Mouse (Mus musculus): ENCODE measurements around the gene Klf16. TPM values are rescaled to one million over a fixed set of nuclear protein-coding genes. Genes with fewer than 3 reads are reported as not detected.

The Klf16 gene
- polyA plus RNA-seq, 1 experiment: 33.2 TPM

DNA sequence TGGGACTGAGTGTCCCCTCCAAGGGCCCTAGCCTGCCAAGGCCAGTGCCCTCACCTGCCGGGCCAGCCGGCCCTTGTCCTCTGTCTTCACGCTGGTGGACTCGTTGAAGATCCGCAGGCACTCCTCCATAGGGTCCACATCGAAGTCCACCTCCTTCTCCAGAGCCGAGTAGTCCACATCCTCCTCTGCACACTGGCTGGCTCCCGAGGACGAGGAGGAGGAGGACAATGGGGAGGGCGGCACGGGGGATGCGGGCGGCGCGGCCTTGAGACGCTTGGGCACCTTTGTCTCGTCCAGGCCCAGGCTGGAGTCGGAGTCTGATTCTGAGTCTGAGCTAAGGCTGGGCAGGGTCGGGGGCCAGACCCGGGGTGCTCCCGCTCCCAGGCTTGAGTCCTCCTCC is 27.8 kb downstream of the Klf16 start:
- no peak overlapping the region for H3K27ac ChIP-seq (ENCODE audit: insufficient read depth, low read depth, low read length)
- peaks cover 60% of the 10 kb centered on the region for H3K36me3 ChIP-seq (ENCODE audit: control insufficient read depth, insufficient read depth, low read length)
- no peak overlapping the region for H3K4me3 ChIP-seq (ENCODE audit: low read depth, low read length)
- H3K27me3 ChIP-seq (ENCODE audit: control insufficient read depth, insufficient read depth, low read length): no peaks in the 10 kb centered on the region
- no peak for TF ChIP-seq POLR2A (IDR thresholded peaks at IDR 0.05; ENCODE audit: low read depth, low read length)
- TF ChIP-seq CTCF (IDR thresholded peaks at IDR 0.05; ENCODE audit: extremely low read depth, insufficient read length, insufficient replicate concordance, low read depth, low read length): no peak
- H3K4me1 ChIP-seq (ENCODE audit: control insufficient read depth, insufficient read depth, insufficient read length, low read length): peaks cover 4% of the 10 kb centered on the region
- 89% methylated on average over 21 of the region's 21 CpGs for WGBS

DNA sequence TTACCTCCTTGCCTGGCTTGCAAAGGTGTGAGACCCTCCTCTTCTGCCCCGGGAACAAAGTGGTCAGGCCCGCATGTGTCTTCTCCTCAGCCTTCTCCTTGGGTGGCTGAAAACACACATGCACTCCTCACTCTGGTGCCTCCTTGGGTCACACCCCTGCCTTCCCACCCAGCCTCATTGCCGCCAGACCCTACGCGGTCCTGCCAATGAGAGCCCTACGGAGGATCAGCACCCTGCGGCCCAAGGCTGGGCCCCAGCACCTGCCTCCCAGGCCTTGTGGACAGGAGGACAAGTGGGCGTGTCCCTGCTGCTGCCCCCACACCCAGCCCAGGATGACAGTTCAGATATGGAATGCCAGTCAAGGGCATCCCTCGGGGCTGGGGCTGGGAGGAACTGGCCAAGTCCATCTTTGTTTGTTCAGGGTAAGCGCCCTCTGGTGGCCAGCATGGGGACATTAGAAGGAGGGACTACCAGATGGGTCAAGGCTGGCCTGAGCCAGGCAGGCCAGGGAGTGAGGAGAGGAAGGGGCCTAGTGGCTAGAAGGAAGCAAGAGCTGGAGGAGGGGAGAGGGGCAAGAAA is 28.6 kb downstream of the Klf16 start:
- H3K27ac ChIP-seq (ENCODE audit: insufficient read depth, low read depth, low read length): no peak overlapping the region
- peaks cover 67% of the 10 kb centered on the region for H3K36me3 ChIP-seq (ENCODE audit: control insufficient read depth, insufficient read depth, low read length)
- H3K4me1 ChIP-seq (ENCODE audit: control insufficient read depth, insufficient read depth, insufficient read length, low read length): no peaks in the 10 kb centered on the region
- no peaks in the 10 kb centered on the region for H3K27me3 ChIP-seq (ENCODE audit: control insufficient read depth, insufficient read depth, low read length)
- no peak overlapping the region for H3K4me3 ChIP-seq (ENCODE audit: low read depth, low read length)
- TF ChIP-seq CTCF (IDR thresholded peaks at IDR 0.05; ENCODE audit: extremely low read depth, insufficient read length, insufficient replicate concordance, low read depth, low read length) (peak; percentile 74; the same call in 1 of the 2 replicates), POLR2A (IDR thresholded peaks at IDR 0.05; ENCODE audit: low read depth, low read length) (no peak)
- WGBS: 75% methylated on average over 10 of the region's 10 CpGs

DNA sequence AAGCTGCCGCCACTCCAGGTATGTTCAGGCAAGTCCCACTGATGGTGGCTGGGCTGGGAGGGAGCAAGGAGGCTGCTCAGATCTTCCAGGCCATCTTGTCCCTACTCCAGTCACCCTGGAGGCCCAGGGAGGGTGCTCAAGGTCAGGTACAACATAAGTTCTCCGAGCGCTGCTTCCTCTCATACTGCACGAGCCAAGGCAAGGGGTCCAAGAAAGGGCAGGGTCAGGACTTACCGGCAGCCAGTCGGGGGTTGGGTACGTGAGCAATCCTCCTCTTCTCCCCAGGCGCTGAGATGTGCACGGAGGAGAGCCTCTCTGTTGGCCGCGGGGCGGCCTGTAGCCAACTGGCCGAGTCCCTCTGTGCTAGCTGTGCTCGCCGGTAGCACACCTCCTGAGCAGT is 29.6 kb downstream of the Klf16 start:
- Histone ChIP-seq H3K4me1 (ENCODE audit: control insufficient read depth, insufficient read depth, insufficient read length, low read length) (no peaks in the 10 kb centered on the region), H3K4me3 (ENCODE audit: low read depth, low read length) (no peak overlapping the region), H3K36me3 (ENCODE audit: control insufficient read depth, insufficient read depth, low read length) (peaks cover 77% of the 10 kb centered on the region), H3K27ac (ENCODE audit: insufficient read depth, low read depth, low read length) (no peak overlapping the region), H3K27me3 (ENCODE audit: control insufficient read depth, insufficient read depth, low read length) (no peaks in the 10 kb centered on the region)
- WGBS: 92% methylated on average over 15 of the region's 15 CpGs
- TF ChIP-seq POLR2A (IDR thresholded peaks at IDR 0.05; ENCODE audit: low read depth, low read length) (no peak), CTCF (IDR thresholded peaks at IDR 0.05; ENCODE audit: extremely low read depth, insufficient read length, insufficient replicate concordance, low read depth, low read length) (no peak)

DNA sequence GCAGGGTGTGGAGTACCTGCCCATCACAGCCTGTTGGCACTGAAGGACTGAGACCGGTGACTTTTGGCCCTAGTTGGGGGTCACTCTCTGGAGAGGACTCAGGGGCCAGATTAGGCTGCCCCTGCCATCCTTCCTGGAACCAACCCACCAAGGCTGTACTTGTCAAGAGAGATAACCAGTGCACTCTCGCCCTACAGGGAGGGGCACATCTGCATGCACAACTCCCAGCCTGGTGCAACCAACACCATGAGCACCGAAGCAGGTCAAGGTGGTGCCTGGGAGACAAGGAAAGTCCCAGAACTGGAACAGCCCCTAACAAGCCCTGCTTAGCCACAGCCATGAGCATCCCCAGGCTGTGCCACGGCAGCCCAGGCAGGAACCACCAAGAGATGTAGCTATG is 30.2 kb downstream of the Klf16 start:
- Histone ChIP-seq H3K4me1 (ENCODE audit: control insufficient read depth, insufficient read depth, insufficient read length, low read length) (no peaks in the 10 kb centered on the region), H3K27ac (ENCODE audit: insufficient read depth, low read depth, low read length) (no peak overlapping the region), H3K4me3 (ENCODE audit: low read depth, low read length) (no peak overlapping the region), H3K27me3 (ENCODE audit: control insufficient read depth, insufficient read depth, low read length) (no peaks in the 10 kb centered on the region), H3K36me3 (ENCODE audit: control insufficient read depth, insufficient read depth, low read length) (peaks cover 83% of the 10 kb centered on the region)
- 85% methylated on average over 4 of the region's 4 CpGs for whole genome bisulfite sequencing
- TF ChIP-seq POLR2A (IDR thresholded peaks at IDR 0.05; ENCODE audit: low read depth, low read length): no peak
- TF ChIP-seq CTCF (IDR thresholded peaks at IDR 0.05; ENCODE audit: extremely low read depth, insufficient read length, insufficient replicate concordance, low read depth, low read length): no peak

DNA sequence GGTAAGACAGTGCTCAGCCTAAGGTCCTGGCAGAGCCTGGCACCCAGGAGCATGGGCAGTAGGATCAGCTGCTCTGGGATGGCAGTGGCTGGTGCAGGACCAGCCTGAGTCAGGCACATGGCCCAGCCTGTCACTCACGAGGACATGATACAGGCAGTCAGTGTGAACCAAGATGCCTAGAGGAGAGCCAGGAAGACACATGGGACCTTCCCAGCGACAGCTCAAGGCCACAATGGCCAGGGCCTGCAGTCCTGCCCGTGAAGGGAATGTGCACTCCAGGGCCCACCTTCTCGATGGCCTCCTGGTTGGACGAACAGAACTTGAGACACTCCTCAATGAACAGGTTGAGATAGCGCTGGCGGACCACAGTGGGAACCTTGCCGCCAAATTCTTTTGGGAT is 31.5 kb downstream of the Klf16 start:
- Histone ChIP-seq H3K4me1 (ENCODE audit: control insufficient read depth, insufficient read depth, insufficient read length, low read length) (no peaks in the 10 kb centered on the region), H3K27me3 (ENCODE audit: control insufficient read depth, insufficient read depth, low read length) (no peaks in the 10 kb centered on the region), H3K27ac (ENCODE audit: insufficient read depth, low read depth, low read length) (no peak overlapping the region), H3K36me3 (ENCODE audit: control insufficient read depth, insufficient read depth, low read length) (peaks cover 84% of the 10 kb centered on the region), H3K4me3 (ENCODE audit: low read depth, low read length) (no peak overlapping the region)
- 88% methylated on average over 8 of the region's 8 CpGs for WGBS
- TF ChIP-seq POLR2A (IDR thresholded peaks at IDR 0.05; ENCODE audit: low read depth, low read length): no peak
- TF ChIP-seq CTCF (IDR thresholded peaks at IDR 0.05; ENCODE audit: extremely low read depth, insufficient read length, insufficient replicate concordance, low read depth, low read length): no peak

DNA sequence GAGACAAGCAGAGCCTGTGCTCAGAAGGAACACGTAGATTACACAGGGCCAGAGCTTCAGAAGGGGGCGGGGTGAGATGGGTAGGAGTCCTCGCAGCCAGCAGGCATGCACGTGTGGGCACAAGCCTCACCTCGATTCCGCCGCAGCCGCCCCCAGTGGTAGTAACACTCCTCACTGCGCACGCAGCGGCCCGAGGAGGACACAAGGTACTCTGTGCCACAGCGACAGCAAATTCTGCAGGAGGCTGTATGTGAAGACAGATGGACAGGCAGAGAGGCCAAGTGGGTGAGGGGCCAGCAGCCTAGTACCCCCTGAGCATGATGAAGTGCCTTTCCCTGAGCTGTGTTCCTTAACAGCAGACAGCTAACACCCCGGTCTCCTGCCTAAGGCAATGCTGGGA is 33.2 kb downstream of the Klf16 start:
- Histone ChIP-seq H3K4me3 (ENCODE audit: low read depth, low read length) (no peak overlapping the region), H3K27me3 (ENCODE audit: control insufficient read depth, insufficient read depth, low read length) (no peaks in the 10 kb centered on the region), H3K36me3 (ENCODE audit: control insufficient read depth, insufficient read depth, low read length) (peaks cover 67% of the 10 kb centered on the region), H3K4me1 (ENCODE audit: control insufficient read depth, insufficient read depth, insufficient read length, low read length) (peaks cover under 1% of the 10 kb centered on the region; the same call in 1 of the 2 replicates), H3K27ac (ENCODE audit: insufficient read depth, low read depth, low read length) (no peak overlapping the region)
- WGBS: 93% methylated on average over 14 of the region's 14 CpGs
- no peak for TF ChIP-seq POLR2A (IDR thresholded peaks at IDR 0.05; ENCODE audit: low read depth, low read length)
- TF ChIP-seq CTCF (IDR thresholded peaks at IDR 0.05; ENCODE audit: extremely low read depth, insufficient read length, insufficient replicate concordance, low read depth, low read length): no peak

DNA sequence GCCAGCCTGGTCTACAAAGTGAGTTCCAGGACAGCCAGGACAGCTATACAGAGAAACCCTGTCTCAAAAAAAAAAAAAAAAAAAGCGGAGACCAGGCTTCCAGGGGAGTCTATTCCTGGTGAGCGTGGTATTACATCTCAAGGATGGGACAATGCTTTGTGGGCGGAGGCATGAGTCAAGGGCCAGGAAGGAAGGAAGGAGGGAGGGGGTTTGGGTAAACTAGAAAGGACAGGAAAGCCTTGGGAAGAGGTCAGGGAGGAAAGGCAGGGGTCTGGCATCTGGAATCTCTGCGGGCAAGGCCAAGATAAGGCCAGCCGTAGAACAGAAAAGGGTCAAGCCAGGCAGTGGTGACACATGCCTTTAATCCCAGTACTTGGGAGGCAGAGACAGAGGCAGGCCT is 37.6 kb downstream of the Klf16 start:
- Histone ChIP-seq H3K4me1 (ENCODE audit: control insufficient read depth, insufficient read depth, insufficient read length, low read length) (peaks cover 8% of the 10 kb centered on the region), H3K27ac (ENCODE audit: insufficient read depth, low read depth, low read length) (no peak overlapping the region), H3K27me3 (ENCODE audit: control insufficient read depth, insufficient read depth, low read length) (peaks cover 3% of the 10 kb centered on the region; the same call in 1 of the 2 replicates), H3K36me3 (ENCODE audit: control insufficient read depth, insufficient read depth, low read length) (peaks cover 30% of the 10 kb centered on the region), H3K4me3 (ENCODE audit: low read depth, low read length) (no peak overlapping the region)
- WGBS: 59% methylated on average over 5 of the region's 5 CpGs
- TF ChIP-seq POLR2A (IDR thresholded peaks at IDR 0.05; ENCODE audit: low read depth, low read length) (no peak), CTCF (IDR thresholded peaks at IDR 0.05; ENCODE audit: extremely low read depth, insufficient read length, insufficient replicate concordance, low read depth, low read length) (no peak)

All from small intestine, adult 2 months (tissue).